Mouse (Mus musculus) intestine, postnatal 0 days (tissue): ENCODE measurements around the gene Zp1. TPM values are rescaled to one million over a fixed set of nuclear protein-coding genes. Genes with fewer than 3 reads are reported as not detected.

Experiments used
- ATAC-seq: fragments of 200-750 bp; cut with Nextera tagmentation; 2 replicates; pipeline ENCODE4 v1.8.0; 2017; ENCODE audit warnings: mild to moderate bottlenecking, moderate TSS enrichment, moderate library complexity
- H3K27ac ChIP-seq: fragments of 300-500 bp; sonication (generic); 2 replicates; pipeline ENCODE4 v1.5.1; 2014; ENCODE audit warnings: mild to moderate bottlenecking, low read depth, low read length, moderate library complexity
- H3K27me3 ChIP-seq: fragments of 300-500 bp; sonication (generic); replicated peaks from 2 replicates; pipeline ENCODE4 v1.6.1; 2014; ENCODE audit warnings: low read length, mixed read lengths; ENCODE audit not compliant: control insufficient read depth, insufficient read depth
- H3K36me3 ChIP-seq: fragments of 300-500 bp; sonication (generic); 2 replicates; pipeline ENCODE4 v1.6.1; 2014; ENCODE audit warnings: mild to moderate bottlenecking, moderate library complexity; ENCODE audit not compliant: control insufficient read depth, insufficient read depth
- H3K4me1 ChIP-seq: fragments of 300-500 bp; sonication (generic); replicated peaks from 2 replicates; pipeline ENCODE4 v1.6.1; 2014; ENCODE audit warnings: antibody characterized with exemption, low read length, mixed read lengths; ENCODE audit not compliant: control insufficient read depth, insufficient read depth
- H3K4me2 ChIP-seq: fragments of 300-500 bp; sonication (generic); replicated peaks from 2 replicates; pipeline ENCODE4 v1.6.1; 2014; ENCODE audit warnings: low read depth, mild to moderate bottlenecking, moderate library complexity
- H3K4me3 ChIP-seq: fragments of 300-500 bp; sonication (generic); 2 replicates; pipeline ENCODE4 v1.5.1; 2014; ENCODE audit warnings: low read depth, low read length
- H3K9ac ChIP-seq: fragments of 300-500 bp; sonication (generic); 2 replicates; pipeline ENCODE4 v1.6.1; 2014; ENCODE audit warnings: mild to moderate bottlenecking, low read depth, low read length
- H3K9me3 ChIP-seq: fragments of 300-500 bp; sonication (generic); 2 replicates; pipeline ENCODE4 v1.6.1; 2016; ENCODE audit warnings: mixed run types; ENCODE audit not compliant: control insufficient read depth
- CTCF ChIP-seq: sonication (generic); IDR thresholded peaks from 2 replicates; pipeline ENCODE4 v1.5.1; 2016; ENCODE audit warnings: low read depth, mild to moderate bottlenecking, control low read depth, antibody characterized with exemption, moderate library complexity
- WGBS: fragments of 180-500 bp; shearing (Covaris S2); extraction: QIAGEN DNeasy Blood & Tissue Kit; methylation state at CpG from one replicate; pipeline ENCODE4 v1.1.7; 2014; 5-methylcytosine and 5-hydroxymethylcytosine counted together
- polyA plus RNA-seq: library from polyadenylated mRNA; unstranded; fragments of >200 nt; fragmentation: Nextera tagmentation; extraction: Ambion mirVana; gene quantifications from 2 replicates; pipeline ENCODE4 v1.2.1, GENCODE M21; 2015

Gene Zp1
- polyA plus RNA-seq = not detected in 2 replicates

DNA sequence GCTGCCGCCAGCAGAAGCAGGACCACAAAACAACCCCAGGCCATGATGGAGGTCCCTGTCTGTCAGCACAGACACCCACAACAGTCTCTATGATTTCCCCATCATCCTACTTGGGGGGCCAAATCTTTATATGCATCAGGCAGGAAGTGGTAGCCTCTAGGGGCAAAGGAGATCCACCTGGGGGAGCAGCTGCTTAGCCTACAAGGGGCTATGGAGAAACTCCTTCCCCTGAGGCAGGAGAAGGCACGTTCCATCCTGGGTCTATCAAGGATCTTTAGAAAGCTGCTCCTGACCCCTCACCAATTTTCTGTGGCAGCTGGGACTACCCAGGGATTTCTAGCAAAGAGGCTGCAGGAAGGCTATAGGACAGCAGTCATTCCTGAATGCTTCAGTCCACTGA is at the start of gene Zp1:
Zp1 (minus strand) TSS at position 101 of the 400 bp plus-strand sequence.
- Histone ChIP-seq H3K27ac (no peak within 1 kb of the TSS), H3K9ac (no peak within 1 kb of the TSS), H3K4me1 (no peaks in the 10 kb centered on the region), H3K36me3 (no peaks in the 10 kb centered on the region), H3K4me3 (no peak within 1 kb of the TSS), H3K9me3 (no peaks in the 10 kb centered on the region), H3K4me2 (no peak within 1 kb of the TSS), H3K27me3 (no peaks in the 10 kb centered on the region)
- 63% methylated on average over 2 of the region's 2 CpGs for WGBS
- no peak for TF ChIP-seq CTCF
- ATAC-seq = no peak

DNA sequence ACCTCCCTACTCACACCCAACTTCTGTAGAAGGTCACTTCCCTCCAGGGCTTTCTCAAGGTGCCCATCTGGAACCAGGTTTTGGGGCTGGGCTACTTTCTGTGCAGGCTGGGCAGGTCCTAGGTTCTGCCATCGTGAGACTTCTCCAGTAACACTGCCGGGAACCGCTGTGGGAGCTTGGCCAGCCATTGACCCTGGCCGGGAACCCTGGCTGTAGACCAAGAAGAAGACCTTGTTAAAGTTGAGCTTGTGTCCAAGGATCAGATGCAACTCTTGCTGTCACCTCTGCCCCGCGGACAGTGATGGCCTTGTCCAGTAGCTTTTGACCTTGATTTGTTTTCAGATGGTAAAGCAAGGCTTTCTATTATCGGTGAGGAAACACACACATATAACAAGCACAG is 48.1 kb upstream of the Zp1 start:
- no peak for TF ChIP-seq CTCF
- Histone ChIP-seq H3K9ac (no peak overlapping the region), H3K9me3 (no peaks in the 10 kb centered on the region), H3K4me3 (no peak overlapping the region), H3K27ac (no peak overlapping the region), H3K4me2 (no peak overlapping the region), H3K27me3 (no peaks in the 10 kb centered on the region), H3K4me1 (peaks cover 8% of the 10 kb centered on the region; the same call in 1 of the 2 replicates), H3K36me3 (peaks cover 31% of the 10 kb centered on the region)
- no peak for ATAC-seq
- 90% methylated on average over 7 of the region's 7 CpGs for WGBS

DNA sequence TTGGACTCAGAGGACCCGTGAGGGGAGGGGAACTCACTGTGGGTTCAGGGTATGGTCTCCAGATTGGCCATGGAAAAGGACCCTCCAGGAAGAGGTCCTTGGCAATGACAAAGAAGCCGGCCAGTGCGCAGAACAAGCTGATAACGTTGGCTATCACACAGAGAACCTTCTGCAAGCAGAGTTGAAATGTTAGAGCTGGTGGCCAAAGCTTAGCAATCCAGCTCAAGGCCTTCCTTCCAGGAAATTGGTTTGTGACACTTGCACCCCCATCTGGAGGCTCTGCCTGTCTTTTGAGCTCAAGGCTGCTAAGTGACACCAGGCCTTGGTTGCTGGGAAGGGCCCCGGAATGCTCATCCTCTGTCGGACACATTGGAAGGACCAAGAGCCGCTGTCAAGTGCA is 45.3 kb upstream of the Zp1 start:
- H3K4me2 ChIP-seq = no peak overlapping the region
- no peaks in the 10 kb centered on the region for H3K27me3 ChIP-seq
- WGBS = 85% methylated on average over 7 of the region's 7 CpGs
- H3K9me3 ChIP-seq = no peaks in the 10 kb centered on the region
- H3K36me3 ChIP-seq = peaks cover 32% of the 10 kb centered on the region
- H3K4me3 ChIP-seq = no peak overlapping the region
- no peak for ATAC-seq
- peaks cover 4% of the 10 kb centered on the region; the same call in 1 of the 2 replicates for H3K4me1 ChIP-seq
- TF ChIP-seq CTCF = no peak
- no peak overlapping the region for H3K27ac ChIP-seq
- H3K9ac ChIP-seq = no peak overlapping the region

DNA sequence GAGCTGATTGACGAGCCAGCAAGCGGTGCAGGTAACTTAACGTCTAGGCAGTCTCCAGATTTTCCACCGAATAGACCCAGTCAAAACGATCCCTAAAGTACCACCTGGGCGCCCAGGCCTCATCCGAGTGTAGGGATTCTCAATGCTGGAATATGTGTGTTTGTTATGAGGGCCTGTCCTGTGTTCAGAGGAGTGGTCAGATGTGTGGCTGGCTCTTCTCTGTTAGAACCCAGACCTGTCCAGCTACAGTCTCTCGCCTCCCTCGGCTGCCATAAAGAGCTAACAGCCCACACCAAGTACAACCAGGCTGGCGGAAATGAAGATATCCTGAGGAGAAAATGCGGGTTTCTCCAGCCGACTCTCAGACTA is 39.5 kb upstream of the Zp1 start:
- H3K9me3 ChIP-seq = no peaks in the 10 kb centered on the region
- no peak overlapping the region for H3K27ac ChIP-seq
- no peaks in the 10 kb centered on the region for H3K27me3 ChIP-seq
- H3K4me2 ChIP-seq = no peak overlapping the region
- ATAC-seq = peak; percentile 14; the same call in 1 of the 2 replicates
- no peak overlapping the region for H3K9ac ChIP-seq
- H3K36me3 ChIP-seq = peaks cover 8% of the 10 kb centered on the region; the same call in 1 of the 2 replicates
- WGBS = 42% methylated on average over 12 of the region's 12 CpGs
- no peaks in the 10 kb centered on the region for H3K4me1 ChIP-seq
- no peak overlapping the region for H3K4me3 ChIP-seq
- no peak for TF ChIP-seq CTCF

DNA sequence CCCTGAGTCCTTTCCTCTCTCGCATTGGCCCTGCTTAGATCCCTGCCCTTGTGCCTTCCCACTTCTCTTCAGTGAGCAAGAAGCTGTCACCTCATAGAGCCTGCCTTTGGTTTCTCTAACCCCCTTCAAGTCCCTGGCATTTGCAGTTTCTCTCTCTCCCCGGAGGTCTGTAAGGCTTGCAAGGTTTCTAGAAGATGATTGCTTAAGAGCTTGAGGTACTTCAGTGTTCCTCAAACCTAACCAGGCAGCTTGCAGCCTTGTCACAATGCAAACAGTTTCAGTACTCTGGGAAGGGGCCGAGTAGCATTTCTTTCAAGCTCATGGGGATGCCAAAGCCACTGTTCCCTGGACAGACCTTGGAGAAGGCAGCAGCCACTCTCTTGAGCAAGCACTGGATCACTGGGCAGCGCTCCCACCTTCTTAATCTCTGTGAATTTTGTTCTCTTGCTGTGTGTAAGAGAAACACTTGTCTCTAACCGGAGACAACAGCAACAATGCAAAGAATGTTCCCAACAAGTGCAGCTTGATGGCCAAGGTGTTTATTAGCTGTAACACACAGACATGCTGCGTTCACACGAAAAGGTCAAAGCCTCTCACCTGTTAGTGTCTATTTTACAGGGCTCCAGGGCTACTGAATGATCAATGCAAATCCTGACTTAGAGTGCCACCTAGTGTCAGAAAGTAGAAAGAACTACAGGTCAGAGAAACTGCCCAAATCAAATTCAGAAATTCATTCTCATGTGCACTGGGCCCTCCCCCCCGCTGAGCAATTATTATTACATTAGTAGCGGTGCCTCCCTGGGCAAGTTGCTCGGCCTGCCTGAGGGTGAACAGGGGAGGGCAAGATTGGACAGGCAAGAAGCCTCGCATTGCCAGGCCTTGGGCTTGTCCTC is 38.9 kb upstream of the Zp1 start:
- Histone ChIP-seq H3K9ac (no peak overlapping the region), H3K27ac (no peak overlapping the region), H3K4me1 (no peaks in the 10 kb centered on the region), H3K9me3 (no peaks in the 10 kb centered on the region), H3K4me2 (no peak overlapping the region), H3K36me3 (peaks cover 4% of the 10 kb centered on the region; the same call in 1 of the 2 replicates), H3K27me3 (no peaks in the 10 kb centered on the region), H3K4me3 (no peak overlapping the region)
- TF ChIP-seq CTCF = peak; percentile 87
- ATAC-seq = peak; percentile 48
- WGBS = 31% methylated on average over 11 of the region's 11 CpGs

DNA sequence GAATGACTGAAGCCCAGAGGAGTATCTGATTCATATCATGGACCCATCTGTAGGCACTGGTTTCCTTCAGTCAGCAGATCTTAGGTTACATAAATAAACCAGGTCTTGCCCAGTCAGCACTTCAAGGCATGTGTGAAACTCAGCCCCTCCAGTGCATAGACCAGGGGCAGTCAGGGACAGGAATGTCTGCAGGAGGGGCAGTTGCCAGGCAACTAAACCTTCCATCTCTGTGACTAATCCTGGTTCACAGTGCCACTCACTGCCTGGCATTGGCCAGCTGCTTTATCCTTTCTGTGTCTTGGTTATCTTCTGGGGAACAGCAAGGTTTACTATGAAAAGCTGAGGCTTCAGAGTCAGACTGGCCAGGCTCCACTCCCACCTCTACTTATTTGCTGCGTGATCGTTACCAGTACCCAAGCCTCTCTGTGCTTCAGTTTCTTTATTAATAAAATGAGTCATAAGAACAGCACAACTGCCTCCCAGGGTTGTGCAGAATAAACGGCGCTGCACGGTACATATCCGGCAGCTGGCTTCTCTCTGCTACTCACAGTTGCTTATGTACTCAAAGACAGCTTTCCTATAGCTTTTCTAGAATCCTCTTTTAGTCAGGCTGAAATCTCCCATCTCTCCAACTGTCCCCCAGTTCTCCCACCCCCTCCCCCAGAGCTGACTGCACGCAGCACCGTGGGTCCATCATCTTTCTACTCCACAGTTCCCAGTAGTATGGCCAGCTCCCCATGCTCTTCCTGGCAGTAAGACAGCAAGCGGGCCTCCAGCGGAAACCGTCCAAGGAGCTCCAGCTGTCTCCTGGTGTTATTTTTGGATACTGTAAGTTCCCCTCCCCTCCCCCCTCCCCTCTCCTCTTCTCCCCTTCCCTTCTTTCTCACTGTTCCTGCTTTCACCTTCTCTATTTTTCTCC is 31.8 kb upstream of the Zp1 start:
- H3K4me1 ChIP-seq = 0 out of 2 replicates have a peak, but pooled peaks cover 3% of the 10 kb centered on the region
- no peak overlapping the region for H3K9ac ChIP-seq
- TF ChIP-seq CTCF = no peak
- ATAC-seq = no peak
- 48% methylated on average over 11 of the region's 11 CpGs for WGBS
- no peaks in the 10 kb centered on the region for H3K9me3 ChIP-seq
- H3K4me2 ChIP-seq = 0 out of 2 replicates have a peak overlapping the region, but pooled peaks have one; percentile 4
- no peaks in the 10 kb centered on the region for H3K27me3 ChIP-seq
- H3K4me3 ChIP-seq = no peak overlapping the region
- no peaks in the 10 kb centered on the region for H3K36me3 ChIP-seq
- peak overlapping the region; percentile 52 for H3K27ac ChIP-seq
